Mouse (Mus musculus): ENCODE measurements at regions not wholly inside any gene's neighbourhood (a gene's known extent, or its start where the extent isn't known, plus 50 kb on each side); places are given as distances from the start of the nearest gene placed in this dataset.

GRCm38 (mm10) chr9:31602707-31603106, 138.4 kb upstream of the Tmem45b start:
- DNase-seq (ENCODE audit: low read depth, low spot score), result no peak
- WGBS, result 29% methylated on average over 4 of the region's 4 CpGs

GRCm38 (mm10) chr9:31595096-31595495, 130.8 kb upstream of the Tmem45b start:
- DNase-seq (ENCODE audit: low read depth, low spot score), result no peak
- WGBS, result 74% methylated on average over 7 of the region's 7 CpGs

DNA sequence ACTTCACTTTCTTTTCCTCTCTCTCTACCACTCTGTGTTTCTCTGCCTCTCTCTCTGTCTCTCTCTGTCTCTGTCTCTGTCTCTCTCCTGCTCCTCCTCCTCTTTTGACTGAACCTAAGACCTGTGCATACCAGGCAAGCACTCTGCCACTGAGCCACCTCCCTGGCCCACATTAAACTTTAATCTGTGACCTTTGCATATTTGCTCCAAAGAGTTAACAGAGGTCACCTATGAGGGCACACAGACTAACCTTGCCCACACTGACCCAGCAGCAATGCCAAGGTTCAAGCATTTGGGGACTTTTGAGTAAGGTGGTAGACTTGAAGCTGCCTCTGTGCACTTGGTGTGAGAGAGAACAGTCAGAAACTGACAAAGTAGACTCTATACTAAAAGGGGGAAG, 123.4 kb upstream of the Tmem45b start:
- DNase-seq (ENCODE audit: low read depth, low spot score), result no peak

DNA sequence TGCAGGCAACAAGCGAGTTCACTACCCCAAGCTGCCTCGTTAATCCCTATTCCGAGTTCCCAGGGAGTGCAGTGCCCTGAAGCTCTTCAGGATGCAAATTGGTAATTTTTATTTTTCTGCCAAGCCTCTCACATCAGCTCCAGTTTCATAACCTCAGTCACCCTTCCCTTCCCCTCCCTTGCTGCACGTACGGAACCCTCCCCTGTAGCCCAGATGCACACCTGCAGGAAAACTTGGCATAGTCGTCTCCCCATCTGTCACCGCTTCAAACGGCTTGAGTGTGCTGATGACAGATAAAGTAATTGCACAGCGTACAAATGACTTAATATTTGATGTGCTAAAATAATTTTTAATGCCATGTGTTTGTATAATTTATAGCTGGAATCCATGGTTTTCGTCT, 119.7 kb upstream of the Tmem45b start:
- WGBS, result 58% methylated on average over 10 of the region's 10 CpGs
- DNase-seq (ENCODE audit: low read depth, low spot score), result no peak

GRCm38 (mm10) chr9:31582947-31583346, 118.7 kb upstream of the Tmem45b start:
- no peak for DNase-seq (ENCODE audit: low read depth, low spot score)
- 75% methylated on average over 7 of the region's 7 CpGs for WGBS

DNA sequence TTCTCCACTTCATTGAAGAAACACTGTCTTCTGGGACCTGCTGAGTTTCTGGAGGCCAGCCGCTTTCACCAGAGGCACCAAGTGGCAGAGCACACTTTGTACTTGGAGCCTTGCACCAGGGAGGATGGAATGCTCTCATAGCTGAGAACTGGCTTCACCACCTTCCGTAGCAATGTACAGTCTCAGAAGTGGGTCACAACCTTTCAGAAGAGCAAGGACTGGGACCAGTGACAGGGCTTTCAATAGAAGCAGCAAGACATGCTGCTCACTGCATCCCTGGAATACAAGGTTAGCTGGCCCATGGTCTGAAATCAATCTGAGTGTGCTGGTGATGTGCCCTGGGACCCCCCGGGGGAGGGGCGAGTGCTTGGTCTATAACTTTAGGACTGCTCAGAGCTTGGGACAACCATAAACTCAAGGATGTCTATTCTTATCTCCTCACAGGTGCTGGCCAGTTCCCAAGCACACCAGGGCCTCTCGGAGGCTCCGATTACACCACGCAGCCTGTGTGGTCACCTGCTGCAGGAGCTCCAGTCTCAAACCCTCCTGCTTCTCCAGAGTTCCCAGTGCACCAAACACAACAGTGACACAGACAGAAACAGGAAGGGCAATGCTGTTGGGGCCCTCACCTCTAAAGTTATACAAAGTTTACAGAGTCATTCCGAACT, 114.4 kb upstream of the Tmem45b start:
- WGBS, result 83% methylated on average over 8 of the region's 8 CpGs
- DNase-seq (ENCODE audit: low read depth, low spot score), result no peak

- peak; percentile 11 for DNase-seq (ENCODE audit: low read depth, low spot score)
- 60% methylated on average over 7 of the region's 7 CpGs for WGBS
These were observed 112.8 kb upstream of the Tmem45b start for GRCm38 (mm10) chr9:31577066-31577465.

GRCm38 (mm10) chr9:31567029-31567428, 102.8 kb upstream of the Tmem45b start:
- WGBS, result 79% methylated on average over 10 of the region's 10 CpGs
- no peak for DNase-seq (ENCODE audit: low read depth, low spot score)

GRCm38 (mm10) chr9:31566257-31567007, 102.2 kb upstream of the Tmem45b start:
- DNase-seq (ENCODE audit: low read depth, low spot score), result no peak
- 81% methylated on average over 31 of the region's 31 CpGs for WGBS

- WGBS, result 74% methylated on average over 12 of the region's 12 CpGs
These were observed 100.9 kb upstream of the Tmem45b start for GRCm38 (mm10) chr9:31564996-31565773.

GRCm38 (mm10) chr9:31563541-31563940, 99.3 kb upstream of the Tmem45b start:
- no peak for DNase-seq (ENCODE audit: low read depth, low spot score)
- 91% methylated on average over 8 of the region's 8 CpGs for WGBS

More at GRCm38 (mm10) chr9:31564996-31565773, 100.9 kb upstream of the Tmem45b start:
- DNase-seq (ENCODE audit: low read depth, low spot score), result no peak

DNA sequence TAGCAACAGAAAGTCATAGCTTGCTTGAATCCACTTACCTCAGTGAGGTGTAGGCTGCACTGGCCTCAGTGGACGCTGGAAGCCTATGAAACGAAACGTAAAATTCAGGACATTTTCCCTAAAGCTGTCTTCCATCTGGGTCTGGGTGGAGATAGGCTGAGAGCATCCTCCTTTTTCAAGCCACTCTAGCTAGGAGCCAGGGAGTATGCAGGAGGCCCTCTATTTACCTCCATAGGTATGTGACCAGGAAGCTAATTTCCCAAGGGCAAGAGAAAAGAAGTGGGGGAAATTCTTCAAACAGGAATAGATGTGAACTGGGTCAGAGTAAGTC, 95.9 kb upstream of the Tmem45b start:
- no peak for DNase-seq (ENCODE audit: low read depth, low spot score)
- 95% methylated on average over 3 of the region's 3 CpGs for WGBS

DNA sequence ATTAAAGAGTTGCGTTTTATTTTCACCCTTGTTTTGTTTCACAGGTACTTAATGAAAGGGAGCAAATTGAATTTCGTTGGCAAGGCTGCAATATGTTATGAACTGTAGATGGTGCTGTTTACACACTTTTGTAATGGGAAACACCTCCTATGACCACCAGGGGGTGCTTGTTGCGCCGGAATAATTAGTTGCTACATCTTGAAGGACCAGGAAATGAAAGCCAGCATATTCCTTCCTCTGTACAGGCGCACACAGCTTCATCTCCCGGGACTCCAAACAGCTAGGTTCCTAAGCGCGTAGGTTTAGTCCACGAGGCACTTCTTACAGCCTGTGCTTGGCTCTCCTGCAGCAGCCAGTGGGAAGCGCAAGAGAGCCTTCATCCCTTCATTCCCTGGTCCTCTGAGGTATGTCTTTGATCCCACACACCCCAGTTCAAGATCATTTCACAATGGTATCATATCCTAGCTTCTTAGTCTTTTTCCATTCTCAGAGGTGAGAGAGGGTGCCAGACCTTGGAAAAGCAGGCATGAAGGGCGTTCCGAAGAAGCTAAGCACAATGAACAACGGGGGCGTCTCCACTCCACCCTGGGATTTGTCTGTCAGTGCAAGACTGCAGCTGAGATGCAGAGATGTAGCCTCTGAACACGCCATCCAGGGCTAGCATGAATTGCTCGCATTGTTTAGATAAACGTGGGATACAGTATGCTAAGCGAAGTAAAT, 95.4 kb upstream of the Tmem45b start:
- no peak for DNase-seq (ENCODE audit: low read depth, low spot score)
- 32% methylated on average over 18 of the region's 18 CpGs for WGBS

DNA sequence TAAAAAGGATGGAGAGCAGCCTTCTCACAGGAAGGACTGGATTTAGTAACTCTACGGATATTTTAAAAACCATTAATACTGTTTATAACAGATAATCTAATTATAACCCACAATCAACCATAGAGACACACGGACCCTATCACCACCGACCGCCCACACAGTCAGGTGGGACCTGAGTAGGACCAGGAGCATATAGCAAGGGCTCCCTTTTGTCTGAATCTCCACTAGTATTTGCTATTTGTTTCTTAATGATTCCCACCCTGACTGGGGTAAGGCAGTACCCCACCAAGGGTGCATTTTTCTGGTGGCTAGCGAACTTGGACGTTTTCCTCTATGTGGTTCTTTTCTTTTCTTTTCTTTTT, 79.4 kb upstream of the Tmem45b start:
- 57% methylated on average over 6 of the region's 6 CpGs for WGBS
- no peak for DNase-seq (ENCODE audit: low read depth, low spot score)

- peak; percentile 87 for DNase-seq (ENCODE audit: low read depth, low spot score)
- WGBS, result 5% methylated on average over 13 of the region's 13 CpGs
These were observed 78.8 kb upstream of the Tmem45b start for GRCm38 (mm10) chr9:31542909-31543690.

GRCm38 (mm10) chr9:31541615-31542191, 77.4 kb upstream of the Tmem45b start:
- 16% methylated on average over 5 of the region's 5 CpGs for WGBS
- peak; percentile 82 for DNase-seq (ENCODE audit: low read depth, low spot score)

- 34% methylated on average over 11 of the region's 11 CpGs for WGBS
- peak; percentile 90 for DNase-seq (ENCODE audit: low read depth, low spot score)
These were observed 74.4 kb upstream of the Tmem45b start for GRCm38 (mm10) chr9:31538458-31539210.

GRCm38 (mm10) chr9:31529021-31529420, 64.8 kb upstream of the Tmem45b start:
- 46% methylated on average over 6 of the region's 6 CpGs for WGBS
- no peak for DNase-seq (ENCODE audit: low read depth, low spot score)

All from large intestine, adult 2 months (tissue).